Mouse (Mus musculus): ENCODE results near the gene Tfip11. TPM values are rescaled to one million over a fixed set of nuclear protein-coding genes. Genes with fewer than 3 reads are reported as not detected.
A peak's percentile ranks its signal among the peaks of the same experiment; 100 is the strongest.

Tfip11 gene
- polyA plus RNA-seq, 1 experiment from 2014 or later = 12.0 TPM

- peak overlapping the region; percentile 86 for H3K4me2 ChIP-seq
Observed at GRCm38 (mm10) chr5:112324637-112325545, 1.3 kb upstream of the Tfip11 start.

GRCm38 (mm10) chr5:112326446-112327009 lies 370 bp downstream of the Tfip11 start:
- ATAC-seq (ENCODE audit: insufficient read depth) = peak; percentile 24
- H3K4me2 ChIP-seq = peak overlapping the region; percentile 86
- H3K9ac ChIP-seq = peak overlapping the region; percentile 67
- peak overlapping the region; percentile 90 for H3K4me3 ChIP-seq (replicated peaks)
- WGBS (ENCODE audit: insufficient replicate concordance) = 1% methylated on average over 32 of the region's 33 CpGs
- peaks cover 41% of the 10 kb centered on the region for H3K36me3 ChIP-seq (replicated peaks)
- H3K9me3 ChIP-seq (replicated peaks) = no peaks in the 10 kb centered on the region
- H3K27ac ChIP-seq (replicated peaks) = peak overlapping the region; percentile 83
- peaks cover 39% of the 10 kb centered on the region for H3K4me1 ChIP-seq (replicated peaks)
- no peaks in the 10 kb centered on the region for H3K27me3 ChIP-seq

More at GRCm38 (mm10) chr5:112324637-112325545, 1.3 kb upstream of the Tfip11 start:
- Histone ChIP-seq H3K36me3 (replicated peaks) (peaks cover 24% of the 10 kb centered on the region), H3K27me3 (no peaks in the 10 kb centered on the region), H3K9ac (peak overlapping the region; percentile 48), H3K9me3 (replicated peaks) (no peaks in the 10 kb centered on the region), H3K27ac (replicated peaks) (peak overlapping the region; percentile 83), H3K4me3 (replicated peaks) (peak overlapping the region; percentile 90), H3K4me1 (replicated peaks) (peaks cover 41% of the 10 kb centered on the region)
- ATAC-seq (ENCODE audit: insufficient read depth) = peak; percentile 85
- 6% methylated on average over 24 of the region's 24 CpGs for WGBS (ENCODE audit: insufficient replicate concordance)

DNA sequence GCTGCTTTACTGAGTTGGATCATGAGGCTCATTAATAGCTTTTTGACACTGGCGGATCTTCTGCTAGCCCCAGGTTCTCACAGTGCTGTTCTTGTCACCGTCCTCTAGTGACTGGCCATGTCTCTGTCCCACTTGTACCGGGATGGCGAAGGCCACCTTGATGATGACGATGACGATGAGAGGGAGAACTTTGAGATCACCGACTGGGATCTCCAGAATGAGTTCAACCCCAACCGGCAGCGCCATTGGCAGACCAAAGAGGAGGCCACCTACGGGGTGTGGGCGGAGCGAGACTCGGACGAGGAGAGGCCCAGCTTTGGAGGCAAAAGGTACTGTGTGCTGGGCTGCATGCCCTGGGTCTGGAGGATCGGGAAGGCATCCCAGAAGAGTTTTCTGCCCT lies 1.7 kb downstream of the Tfip11 start:
- ATAC-seq (ENCODE audit: insufficient read depth) = no peak
- Histone ChIP-seq H3K4me2 (no peak overlapping the region; the same call in 1 of the 2 replicates), H3K4me1 (replicated peaks) (peaks cover 39% of the 10 kb centered on the region), H3K9ac (no peak overlapping the region), H3K27ac (replicated peaks) (no peak overlapping the region), H3K27me3 (no peaks in the 10 kb centered on the region), H3K36me3 (replicated peaks) (peaks cover 54% of the 10 kb centered on the region), H3K4me3 (replicated peaks) (no peak overlapping the region), H3K9me3 (replicated peaks) (no peaks in the 10 kb centered on the region)
- 86% methylated on average over 15 of the region's 15 CpGs for whole genome bisulfite sequencing (ENCODE audit: insufficient replicate concordance)

DNA sequence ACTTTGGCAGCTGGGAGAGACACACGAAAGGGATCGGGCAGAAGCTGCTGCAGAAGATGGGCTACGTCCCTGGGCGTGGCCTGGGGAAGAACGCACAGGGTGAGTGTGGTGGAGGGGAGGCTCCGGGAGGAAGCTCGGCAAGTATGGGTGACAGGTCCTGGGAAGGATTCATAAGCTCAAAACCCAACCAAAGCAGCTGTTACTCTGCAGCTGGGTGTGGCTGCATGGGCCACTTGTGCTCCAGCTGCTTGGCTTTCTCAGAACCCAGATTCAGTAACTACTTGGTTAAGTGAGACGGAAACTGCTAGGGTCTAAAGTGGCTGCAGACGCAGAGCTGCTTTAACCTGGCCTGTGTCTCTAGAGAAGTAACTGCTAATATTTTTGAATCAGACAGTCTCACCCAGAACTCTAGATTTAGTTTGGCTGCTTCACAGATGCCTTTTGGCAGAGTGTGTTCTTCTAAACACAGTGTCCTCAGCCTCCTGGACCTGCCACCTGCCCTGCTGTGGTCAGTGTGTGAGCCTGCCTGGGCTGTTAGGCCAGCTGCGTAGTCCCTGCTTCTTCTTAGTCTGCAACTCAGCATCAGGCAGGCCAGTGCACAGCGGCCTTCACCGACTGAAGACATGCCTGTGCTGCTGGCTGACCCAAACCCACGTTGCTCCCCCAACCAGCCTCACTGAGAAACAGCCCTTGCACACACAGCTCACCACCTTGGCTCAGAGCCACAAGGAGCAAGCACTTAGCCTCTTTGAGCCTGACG lies 3.8 kb downstream of the Tfip11 start:
- no peak overlapping the region for H3K4me3 ChIP-seq (replicated peaks)
- no peak for ATAC-seq (ENCODE audit: insufficient read depth)
- H3K27me3 ChIP-seq = no peaks in the 10 kb centered on the region
- WGBS (ENCODE audit: insufficient replicate concordance) = 81% methylated on average over 14 of the region's 14 CpGs
- peaks cover 28% of the 10 kb centered on the region for H3K4me1 ChIP-seq (replicated peaks)
- no peaks in the 10 kb centered on the region for H3K9me3 ChIP-seq (replicated peaks)
- H3K27ac ChIP-seq (replicated peaks) = no peak overlapping the region
- peaks cover 75% of the 10 kb centered on the region for H3K36me3 ChIP-seq (replicated peaks)
- H3K4me2 ChIP-seq = no peak overlapping the region
- H3K9ac ChIP-seq = no peak overlapping the region

- H3K9ac ChIP-seq = no peak overlapping the region
- no peak overlapping the region for H3K4me2 ChIP-seq
- ATAC-seq (ENCODE audit: insufficient read depth) = no peak
- no peak overlapping the region for H3K4me3 ChIP-seq (replicated peaks)
- H3K9me3 ChIP-seq (replicated peaks) = no peaks in the 10 kb centered on the region
- no peaks in the 10 kb centered on the region for H3K27me3 ChIP-seq
- H3K4me1 ChIP-seq (replicated peaks) = no peaks in the 10 kb centered on the region
- 47% methylated on average over 2 of the region's 2 CpGs for WGBS (ENCODE audit: insufficient replicate concordance)
- no peak overlapping the region for H3K27ac ChIP-seq (replicated peaks)
- peaks cover 96% of the 10 kb centered on the region for H3K36me3 ChIP-seq (replicated peaks)
Observed at GRCm38 (mm10) chr5:112335473-112335872, 9.3 kb downstream of the Tfip11 start.

DNA sequence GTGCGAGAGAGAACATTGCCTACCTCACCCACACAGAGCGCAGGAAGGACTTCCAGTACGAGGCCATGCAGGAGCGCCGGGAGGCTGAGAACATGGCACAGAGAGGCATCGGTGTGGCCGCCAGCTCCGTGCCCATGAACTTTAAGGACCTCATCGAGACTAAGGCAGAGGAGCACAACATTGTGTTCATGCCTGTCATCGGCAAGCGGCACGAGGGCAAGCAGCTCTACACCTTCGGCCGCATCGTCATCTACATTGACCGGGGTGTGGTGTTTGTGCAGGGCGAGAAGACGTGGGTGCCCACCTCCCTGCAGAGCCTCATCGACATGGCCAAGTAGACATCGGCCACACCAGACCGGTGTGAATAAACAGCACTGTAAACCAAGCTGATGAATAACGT lies 10.8 kb downstream of the Tfip11 start:
- Histone ChIP-seq H3K4me3 (replicated peaks) (no peak overlapping the region), H3K27ac (replicated peaks) (no peak overlapping the region), H3K9ac (no peak overlapping the region), H3K4me2 (no peak overlapping the region), H3K36me3 (replicated peaks) (peaks cover 80% of the 10 kb centered on the region), H3K4me1 (replicated peaks) (peaks cover 12% of the 10 kb centered on the region), H3K9me3 (replicated peaks) (no peaks in the 10 kb centered on the region), H3K27me3 (no peaks in the 10 kb centered on the region)
- ATAC-seq (ENCODE audit: insufficient read depth) = no peak
- 89% methylated on average over 22 of the region's 22 CpGs for WGBS (ENCODE audit: insufficient replicate concordance)

GRCm38 (mm10) chr5:112339215-112339614 lies 13.1 kb downstream of the Tfip11 start:
- Histone ChIP-seq H3K9ac (no peak overlapping the region), H3K4me1 (replicated peaks) (peaks cover 31% of the 10 kb centered on the region), H3K27ac (replicated peaks) (no peak overlapping the region), H3K27me3 (no peaks in the 10 kb centered on the region), H3K4me2 (no peak overlapping the region), H3K9me3 (replicated peaks) (no peaks in the 10 kb centered on the region), H3K4me3 (replicated peaks) (no peak overlapping the region), H3K36me3 (replicated peaks) (peaks cover 58% of the 10 kb centered on the region)
- no peak for ATAC-seq (ENCODE audit: insufficient read depth)
- WGBS (ENCODE audit: insufficient replicate concordance) = 62% methylated on average over 7 of the region's 7 CpGs

- Histone ChIP-seq H3K27ac (replicated peaks) (peak within 1 kb of the TSS; percentile 79), H3K36me3 (replicated peaks) (peaks cover 33% of the 10 kb centered on the region)
- WGBS (ENCODE audit: insufficient replicate concordance) = 2% methylated on average over 64 of the region's 64 CpGs
Observed at GRCm38 (mm10) chr5:112342463-112343204, 16.5 kb downstream of the Tfip11 start, which contains the start of the genes Srrd and Hps4. Gene Srrd, minus strand, starts transcription at chr5:112343040. Gene Hps4, plus strand, starts transcription at chr5:112343083.

DNA sequence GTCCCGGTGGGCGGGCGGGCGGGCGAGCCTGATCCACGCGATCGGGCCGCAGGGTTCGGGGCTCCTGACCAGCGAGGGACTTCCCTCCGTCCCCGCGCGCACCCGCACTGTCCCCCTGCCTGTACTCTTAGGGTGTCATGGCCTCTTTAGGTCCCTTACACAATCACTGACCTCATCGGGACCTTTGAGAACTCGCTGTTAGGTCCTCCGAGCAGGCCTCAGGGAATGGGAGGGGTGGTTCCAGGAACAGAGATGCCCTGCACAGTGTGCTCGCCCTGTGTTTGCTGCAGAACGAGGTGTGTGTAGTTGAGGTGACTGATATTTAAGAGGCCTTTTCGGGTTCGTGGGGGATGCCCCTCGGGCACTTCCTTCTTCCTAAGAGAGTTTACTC lies 17.0 kb downstream of the Tfip11 start:
- Histone ChIP-seq H3K4me3 (replicated peaks) (peak overlapping the region; percentile 93), H3K9me3 (replicated peaks) (no peaks in the 10 kb centered on the region), H3K27ac (replicated peaks) (peak overlapping the region; percentile 79), H3K4me2 (peak overlapping the region; percentile 75), H3K9ac (peak overlapping the region; percentile 73), H3K27me3 (no peaks in the 10 kb centered on the region), H3K4me1 (replicated peaks) (peaks cover 55% of the 10 kb centered on the region), H3K36me3 (replicated peaks) (peaks cover 28% of the 10 kb centered on the region)
- WGBS (ENCODE audit: insufficient replicate concordance) = under 1% methylated on average over 24 of the region's 24 CpGs
- ATAC-seq (ENCODE audit: insufficient read depth) = peak; percentile 62

More at GRCm38 (mm10) chr5:112342463-112343204, 16.5 kb downstream of the Tfip11 start, which contains the start of the genes Srrd and Hps4:
- Histone ChIP-seq H3K9me3 (replicated peaks) (no peaks in the 10 kb centered on the region), H3K4me3 (replicated peaks) (peak within 1 kb of the TSS; percentile 93), H3K9ac (peak within 1 kb of the TSS; percentile 73), H3K27me3 (no peaks in the 10 kb centered on the region), H3K4me1 (replicated peaks) (peaks cover 55% of the 10 kb centered on the region), H3K4me2 (peak within 1 kb of the TSS; percentile 75)
- peak; percentile 70 for ATAC-seq (ENCODE audit: insufficient read depth)

Data from liver, embryonic 15.5 days (tissue).